Mouse (Mus musculus) ES-Bruce4 (cell line): Measurements from ENCODE around the gene Sos2.

Experiments used
- CTCF ChIP-seq: IDR thresholded peaks from one replicate; pipeline ENCODE4 v1.8.1; 2011; ENCODE audit warnings: low read depth, low read length
- EP300 ChIP-seq: IDR thresholded peaks from 2 replicates; pipeline ENCODE4 v1.6.1; 2011; ENCODE audit warnings: low read depth, low read length; ENCODE audit not compliant: insufficient read depth
- POLR2A ChIP-seq: IDR thresholded peaks from one replicate; pipeline ENCODE4 v1.8.1; 2011; ENCODE audit warnings: low read length; ENCODE audit not compliant: insufficient read depth

- no peak for TF ChIP-seq CTCF
- TF ChIP-seq EP300: no peak
- TF ChIP-seq POLR2A: no peak
Observed at GRCm38 (mm10) chr12:69537243-69537674, 144.4 kb downstream of the Sos2 start.
